Mouse (Mus musculus): Measurements from ENCODE around the gene Elmod2.

DNA sequence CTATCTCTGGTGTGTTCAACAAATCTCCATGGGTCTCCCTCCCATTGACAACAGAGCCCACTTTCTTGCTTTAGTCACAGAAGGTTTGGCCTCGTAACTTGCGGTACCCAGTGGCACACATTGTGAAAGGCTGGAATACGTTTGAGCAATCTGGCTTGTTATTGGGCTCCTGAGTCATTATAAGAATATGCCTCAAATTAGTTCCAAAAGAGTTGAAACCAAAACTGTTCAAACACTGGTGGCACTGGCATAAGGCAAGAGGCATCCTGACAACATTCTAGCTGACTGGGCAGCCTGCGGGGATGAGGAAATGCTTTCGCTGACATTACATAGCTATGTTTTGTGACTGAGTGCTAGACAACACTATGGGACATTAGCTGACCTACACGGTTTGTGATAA is 22.4 kb downstream of the Elmod2 start:
- no peak for TF ChIP-seq CTCF (conservative IDR thresholded peaks at IDR 0.05; ENCODE audit: insufficient read depth, insufficient read length, low read depth, low read length)
- no peak for TF ChIP-seq POLR2A (IDR thresholded peaks at IDR 0.05; ENCODE audit: low read depth, low read length)

All from kidney, adult 2 months (tissue).